Mouse (Mus musculus): ENCODE measurements at regions not wholly inside any gene's neighbourhood (a gene's known extent, or its start where the extent isn't known, plus 50 kb on each side); places are given as distances from the start of the nearest gene placed in this dataset.
"Not testable (repeated sequence)": the region's sequence is repeated elsewhere in the genome, so short reads cannot be mapped to it uniquely, and the experiment has no call there.

- Histone ChIP-seq H3K27ac (no peak overlapping the region), H3K4me1 (ENCODE audit: insufficient read depth, low read length) (no peaks in the 10 kb centered on the region), H3K4me3 (ENCODE audit: low read length) (no peak overlapping the region), H3K27me3 (ENCODE audit: insufficient read depth, low read length) (no peaks in the 10 kb centered on the region), H3K9me3 (ENCODE audit: low read length) (no peaks in the 10 kb centered on the region), H3K4me2 (ENCODE audit: low read depth, low read length) (0 out of 2 replicates have a peak overlapping the region, but pooled peaks have one; percentile 8), H3K9ac (replicated peaks; ENCODE audit: low read length) (no peak overlapping the region), H3K36me3 (ENCODE audit: insufficient read depth, low read length) (no peaks in the 10 kb centered on the region)
- WGBS, result 23% methylated on average over 12 of the region's 12 CpGs
- peak; percentile 50 for DNase-seq (ENCODE audit: low spot score)
- TF ChIP-seq CTCF (IDR thresholded peaks at IDR 0.05; ENCODE audit: low read depth), result no peak
- ATAC-seq, result peak; percentile 49; the same call in 1 of the 2 replicates
Measured at GRCm38 (mm10) chr13:57055409-57056195, 159.8 kb upstream of the Trpc7 start.

GRCm38 (mm10) chr13:57053361-57053760, 157.6 kb upstream of the Trpc7 start:
- 84% methylated on average over 4 of the region's 4 CpGs for WGBS
- Histone ChIP-seq H3K4me2 (ENCODE audit: low read depth, low read length) (no peak overlapping the region), H3K4me1 (ENCODE audit: insufficient read depth, low read length) (no peaks in the 10 kb centered on the region), H3K9me3 (ENCODE audit: low read length) (no peaks in the 10 kb centered on the region), H3K4me3 (ENCODE audit: low read length) (no peak overlapping the region), H3K27me3 (ENCODE audit: insufficient read depth, low read length) (no peaks in the 10 kb centered on the region), H3K9ac (replicated peaks; ENCODE audit: low read length) (no peak overlapping the region), H3K27ac (no peak overlapping the region), H3K36me3 (ENCODE audit: insufficient read depth, low read length) (no peaks in the 10 kb centered on the region)
- TF ChIP-seq CTCF (IDR thresholded peaks at IDR 0.05; ENCODE audit: low read depth), result no peak
- ATAC-seq (no peak), DNase-seq (ENCODE audit: low spot score) (no peak)

GRCm38 (mm10) chr13:57046130-57046529, 150.3 kb upstream of the Trpc7 start:
- not testable (repeated sequence) for H3K4me3 ChIP-seq (ENCODE audit: low read length); H3K4me1 ChIP-seq (ENCODE audit: insufficient read depth, low read length); H3K27ac ChIP-seq; DNase-seq (ENCODE audit: low spot score); H3K27me3 ChIP-seq (ENCODE audit: insufficient read depth, low read length); H3K36me3 ChIP-seq (ENCODE audit: insufficient read depth, low read length); H3K9me3 ChIP-seq (ENCODE audit: low read length); H3K9ac ChIP-seq (replicated peaks; ENCODE audit: low read length); H3K4me2 ChIP-seq (ENCODE audit: low read depth, low read length); ATAC-seq
- WGBS, result 37% methylated on average over 4 of the region's 9 CpGs

GRCm38 (mm10) chr13:57044455-57044854, 148.7 kb upstream of the Trpc7 start:
- no peaks in the 10 kb centered on the region for H3K27me3 ChIP-seq (ENCODE audit: insufficient read depth, low read length)
- no peak overlapping the region for H3K4me3 ChIP-seq (ENCODE audit: low read length)
- no peak for TF ChIP-seq CTCF (IDR thresholded peaks at IDR 0.05; ENCODE audit: low read depth)
- no peak overlapping the region for H3K4me2 ChIP-seq (ENCODE audit: low read depth, low read length)
- DNase-seq (ENCODE audit: low spot score), result no peak
- no peaks in the 10 kb centered on the region for H3K4me1 ChIP-seq (ENCODE audit: insufficient read depth, low read length)
- no peak overlapping the region for H3K27ac ChIP-seq
- H3K36me3 ChIP-seq (ENCODE audit: insufficient read depth, low read length), result no peaks in the 10 kb centered on the region
- no peak overlapping the region for H3K9ac ChIP-seq (replicated peaks; ENCODE audit: low read length)
- 0 out of 2 replicates have a peak, but pooled peaks cover 2% of the 10 kb centered on the region for H3K9me3 ChIP-seq (ENCODE audit: low read length)
- WGBS, result 85% methylated on average over 8 of the region's 8 CpGs
- no peak for ATAC-seq

- no peak overlapping the region for H3K9ac ChIP-seq (replicated peaks; ENCODE audit: low read length)
- DNase-seq (ENCODE audit: low spot score) (no peak), ATAC-seq (no peak)
- H3K4me2 ChIP-seq (ENCODE audit: low read depth, low read length), result no peak overlapping the region
- no peaks in the 10 kb centered on the region for H3K4me1 ChIP-seq (ENCODE audit: insufficient read depth, low read length)
- H3K9me3 ChIP-seq (ENCODE audit: low read length), result 0 out of 2 replicates have a peak, but pooled peaks cover 2% of the 10 kb centered on the region
- no peaks in the 10 kb centered on the region for H3K36me3 ChIP-seq (ENCODE audit: insufficient read depth, low read length)
- no peak for TF ChIP-seq CTCF (IDR thresholded peaks at IDR 0.05; ENCODE audit: low read depth)
- H3K27ac ChIP-seq, result no peak overlapping the region
- no peak overlapping the region for H3K4me3 ChIP-seq (ENCODE audit: low read length)
- 70% methylated on average over 15 of the region's 15 CpGs for WGBS
- no peaks in the 10 kb centered on the region for H3K27me3 ChIP-seq (ENCODE audit: insufficient read depth, low read length)
Measured at GRCm38 (mm10) chr13:57043316-57043974, 147.7 kb upstream of the Trpc7 start.

GRCm38 (mm10) chr13:57042514-57042913, 146.7 kb upstream of the Trpc7 start:
- ATAC-seq (no peak), DNase-seq (ENCODE audit: low spot score) (no peak)
- Histone ChIP-seq H3K9ac (replicated peaks; ENCODE audit: low read length) (no peak overlapping the region), H3K4me2 (ENCODE audit: low read depth, low read length) (no peak overlapping the region), H3K27me3 (ENCODE audit: insufficient read depth, low read length) (no peaks in the 10 kb centered on the region), H3K36me3 (ENCODE audit: insufficient read depth, low read length) (no peaks in the 10 kb centered on the region), H3K4me3 (ENCODE audit: low read length) (no peak overlapping the region), H3K9me3 (ENCODE audit: low read length) (0 out of 2 replicates have a peak, but pooled peaks cover 2% of the 10 kb centered on the region), H3K27ac (no peak overlapping the region), H3K4me1 (ENCODE audit: insufficient read depth, low read length) (no peaks in the 10 kb centered on the region)
- peak; percentile 18; the same call in 1 of the 2 replicates for TF ChIP-seq CTCF (IDR thresholded peaks at IDR 0.05; ENCODE audit: low read depth)
- WGBS, result 81% methylated on average over 5 of the region's 5 CpGs

GRCm38 (mm10) chr13:57032871-57033270, 137.1 kb upstream of the Trpc7 start:
- ATAC-seq (no peak), DNase-seq (ENCODE audit: low spot score) (no peak)
- Histone ChIP-seq H3K9me3 (ENCODE audit: low read length) (no peaks in the 10 kb centered on the region), H3K27ac (no peak overlapping the region), H3K4me3 (ENCODE audit: low read length) (no peak overlapping the region), H3K36me3 (ENCODE audit: insufficient read depth, low read length) (no peaks in the 10 kb centered on the region), H3K4me2 (ENCODE audit: low read depth, low read length) (no peak overlapping the region), H3K27me3 (ENCODE audit: insufficient read depth, low read length) (no peaks in the 10 kb centered on the region), H3K9ac (replicated peaks; ENCODE audit: low read length) (no peak overlapping the region), H3K4me1 (ENCODE audit: insufficient read depth, low read length) (no peaks in the 10 kb centered on the region)
- no peak for TF ChIP-seq CTCF (IDR thresholded peaks at IDR 0.05; ENCODE audit: low read depth)
- 74% methylated on average over 4 of the region's 4 CpGs for WGBS
